Mouse (Mus musculus): ENCODE measurements around the gene Apobec4. TPM values are rescaled to one million over a fixed set of nuclear protein-coding genes. Genes with fewer than 3 reads are reported as not detected.

The Apobec4 gene
- polyA plus RNA-seq, 1 experiment from 2014 or later = not detected

DNA sequence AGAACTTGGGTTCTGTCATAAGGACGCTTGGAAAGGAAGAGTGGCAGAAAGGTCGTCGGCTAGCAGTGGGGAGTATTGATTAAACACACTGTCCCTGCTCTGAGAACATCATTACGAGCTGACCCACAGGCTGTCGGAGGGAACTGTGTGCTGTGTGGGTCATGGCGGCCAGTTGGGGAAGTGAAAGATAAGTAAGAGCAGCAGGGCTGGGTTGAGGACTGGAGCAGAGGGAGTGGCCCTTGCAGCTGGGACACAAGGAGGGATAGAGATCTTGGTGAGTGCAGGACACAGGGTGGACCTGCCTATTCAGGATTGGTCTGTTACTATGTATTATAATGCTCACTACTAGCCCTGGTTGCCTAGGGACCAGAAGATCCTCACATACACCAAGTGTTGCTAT, 54.6 kb downstream of the Apobec4 start:
- Histone ChIP-seq H3K9ac (ENCODE audit: low read length) (no peak overlapping the region), H3K36me3 (ENCODE audit: control insufficient read depth, insufficient read depth, low read length) (no peaks in the 10 kb centered on the region), H3K27ac (ENCODE audit: low read depth, low read length) (no peak overlapping the region), H3K4me1 (replicated peaks; ENCODE audit: control insufficient read depth, insufficient read depth, low read length) (no peaks in the 10 kb centered on the region), H3K4me3 (ENCODE audit: low read depth, low read length) (no peak overlapping the region), H3K4me2 (ENCODE audit: low read depth, low read length, severe bottlenecking) (no peak overlapping the region), H3K27me3 (ENCODE audit: control insufficient read depth, insufficient read depth, low read length) (no peaks in the 10 kb centered on the region), H3K9me3 (ENCODE audit: control insufficient read depth, low read length) (no peaks in the 10 kb centered on the region)
- 91% methylated on average over 6 of the region's 6 CpGs for WGBS
- DNase-seq (ENCODE audit: low spot score) (no peak), ATAC-seq (replicated peaks; ENCODE audit: low FRiP score) (no peak)

Other genes with a start within 250 kb of the Apobec4 start
- 28.6 and 32.5 TPM in 2 replicates for gene Rgl1, start 15.8 kb downstream of the Apobec4 start, polyA plus RNA-seq (2014; fragmentation: Nextera tagmentation; extraction: Ambion mirVana)
- gene Arpc5, start 16.0 kb downstream of the Apobec4 start, polyA plus RNA-seq (2014; fragmentation: Nextera tagmentation; extraction: Ambion mirVana) = 252 and 259 TPM in 2 replicates
- 2.5 TPM in 2 replicates for gene Ncf2, start 49.6 kb downstream of the Apobec4 start, polyA plus RNA-seq (2014; fragmentation: Nextera tagmentation; extraction: Ambion mirVana)
- gene Smg7, start 152.1 kb downstream of the Apobec4 start, polyA plus RNA-seq (2014; fragmentation: Nextera tagmentation; extraction: Ambion mirVana) = 47.1 and 51.1 TPM in 2 replicates
- gene Nmnat2, start 204.4 kb downstream of the Apobec4 start, polyA plus RNA-seq (2014; fragmentation: Nextera tagmentation; extraction: Ambion mirVana) = 11.7 and 16.0 TPM in 2 replicates

Measured in forebrain, embryonic 11.5 days (tissue).